Mouse (Mus musculus) hindlimb bud, embryonic 11.5 days (tissue): Measurements from ENCODE around the gene Ccdc63.
"Not testable (repeated sequence)": the region's sequence is repeated elsewhere in the genome, so short reads cannot be mapped to it uniquely, and the experiment has no call there.

Source experiments
- DNase-seq: peaks from one replicate; pipeline ENCODE4 v3.0.0-alpha.2; 2012; ENCODE audit warnings: low read depth, low spot score; ENCODE audit errors: extremely low spot score

Ccdc63 gene

DNA sequence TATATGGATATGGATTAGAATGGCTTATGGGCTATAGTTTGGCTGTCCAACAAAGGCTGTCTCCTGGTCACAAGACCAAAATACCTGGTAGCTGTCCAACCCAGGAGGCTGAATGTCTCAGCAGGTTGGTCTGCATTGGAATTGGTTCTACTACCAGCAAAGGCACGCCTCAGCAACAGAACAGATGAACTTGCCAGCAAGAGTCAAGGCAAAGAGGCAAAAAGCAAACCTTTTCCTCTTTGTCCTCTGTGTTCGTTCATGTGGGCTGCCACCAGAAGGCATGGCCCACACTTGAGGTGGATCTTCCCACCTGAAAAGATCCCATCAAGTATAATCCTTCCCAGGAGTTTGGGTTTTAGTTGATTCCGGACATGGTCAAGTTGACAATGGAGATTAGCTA, at the start of gene Ccdc63:
Gene Ccdc63, minus strand, starts transcription at position 101 of the 400 bp plus-strand sequence.
- no peak for DNase-seq

GRCm38 (mm10) chr5:122189115-122189514, 48.5 kb upstream of the Ccdc63 start:
- DNase-seq = no peak

- not testable (repeated sequence) for DNase-seq
Observed at GRCm38 (mm10) chr5:122184858-122185257, 44.2 kb upstream of the Ccdc63 start.

DNA sequence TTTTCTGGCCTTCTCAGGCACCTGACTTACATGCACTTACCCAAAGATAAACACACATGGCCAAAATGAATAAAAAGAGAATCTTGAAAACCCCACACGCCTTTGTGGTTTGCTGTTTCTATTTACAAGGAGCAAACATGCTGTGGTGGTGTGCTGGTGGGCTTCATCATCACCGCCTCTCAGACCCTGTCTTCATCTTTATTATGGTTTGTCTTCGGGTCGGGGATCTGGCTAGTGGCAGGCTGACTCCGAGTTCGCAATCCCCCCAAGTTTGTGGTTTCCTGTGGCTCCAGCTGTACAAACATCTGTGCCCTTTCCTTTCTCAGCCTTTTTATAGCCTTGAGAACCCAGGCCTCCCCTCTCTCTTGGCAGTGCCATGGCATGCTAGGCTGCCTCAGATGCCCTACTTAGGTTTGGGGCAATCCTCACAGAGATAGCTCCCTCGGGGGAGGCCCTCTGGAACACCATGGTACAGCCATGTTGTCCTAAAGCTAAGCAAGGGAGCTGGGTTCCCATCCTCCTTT, 43.7 kb upstream of the Ccdc63 start:
- no peak for DNase-seq

GRCm38 (mm10) chr5:122179665-122180064, 39.0 kb upstream of the Ccdc63 start:
- DNase-seq = no peak

DNA sequence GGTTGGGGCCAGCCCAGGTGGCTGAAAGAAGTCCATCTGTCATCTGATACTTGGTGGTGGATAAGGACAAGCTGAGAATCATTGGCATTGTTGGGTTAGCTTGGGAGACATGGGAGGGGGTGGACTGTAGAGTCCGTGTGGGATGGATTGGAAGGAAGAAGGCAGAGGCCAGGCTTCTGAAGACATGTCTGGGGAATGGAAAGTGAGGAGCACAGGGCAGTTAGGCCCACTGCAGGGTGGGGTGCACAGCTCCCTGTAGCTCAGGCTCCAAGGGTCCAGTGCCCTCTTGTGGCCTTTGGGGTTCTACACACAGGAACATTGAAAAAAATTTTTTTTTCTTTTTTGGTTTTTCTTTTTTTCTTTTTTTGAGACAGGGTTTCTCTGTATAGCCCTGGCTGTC, 35.8 kb upstream of the Ccdc63 start:
- no peak for DNase-seq

DNA sequence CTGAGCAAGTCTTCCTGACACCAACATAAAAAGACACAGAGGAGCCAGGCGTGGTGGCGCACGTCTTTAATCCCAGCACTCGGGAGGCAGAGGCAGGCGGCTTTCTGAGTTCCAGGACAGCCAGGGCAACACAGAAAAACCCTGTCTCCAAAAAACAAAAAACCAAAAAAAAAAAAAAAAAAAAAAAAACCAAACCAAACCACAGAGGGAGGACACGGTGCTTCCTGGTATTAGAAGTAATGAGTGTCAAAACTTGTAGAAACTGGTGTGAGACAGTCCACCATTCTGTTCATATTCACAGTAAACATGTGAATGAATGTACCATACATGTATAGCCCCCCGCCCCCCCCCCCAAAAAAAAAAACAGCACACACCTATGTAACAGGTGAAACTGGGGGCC, 35.3 kb upstream of the Ccdc63 start:
- no peak for DNase-seq

DNA sequence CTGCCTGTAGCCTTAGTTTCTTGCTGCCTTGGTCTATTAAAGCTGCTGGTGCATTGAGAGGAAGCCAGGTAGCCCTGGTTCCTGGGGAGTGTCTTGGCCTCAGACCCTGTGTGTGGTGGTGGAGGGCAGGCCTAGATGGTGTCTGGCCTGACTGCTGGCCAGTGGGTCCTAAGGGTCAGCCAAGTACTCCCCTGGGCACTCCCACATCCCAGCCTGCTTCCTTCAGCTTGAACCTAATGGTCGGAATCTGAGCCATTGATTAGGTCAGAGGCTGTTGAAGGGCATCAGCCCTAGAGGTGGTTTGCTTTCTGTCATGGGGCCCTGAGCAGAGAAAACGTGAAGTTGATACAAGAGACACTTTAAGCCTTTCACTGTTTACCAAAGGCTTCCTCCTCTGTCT, 34.8 kb upstream of the Ccdc63 start:
- no peak for DNase-seq

DNA sequence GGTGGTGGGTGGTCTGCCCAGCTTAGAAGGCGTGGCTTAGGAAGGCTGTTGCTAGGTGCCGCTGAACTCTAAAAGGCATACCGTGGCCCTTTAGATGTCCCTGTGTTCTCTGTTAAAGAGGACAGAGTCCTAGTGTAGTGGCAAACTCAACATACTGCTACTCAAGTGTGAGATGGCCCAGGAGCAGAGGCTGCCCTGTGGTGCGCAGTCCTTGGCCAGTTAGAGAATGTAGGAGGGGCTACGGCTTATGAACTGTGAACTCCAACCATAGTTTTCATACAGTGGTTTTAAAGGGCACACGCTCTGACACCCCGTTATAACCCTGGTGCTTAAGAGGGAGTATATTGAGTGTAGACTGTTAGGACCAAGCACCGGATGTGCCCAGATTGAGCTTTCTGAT, 30.4 kb upstream of the Ccdc63 start:
- no peak for DNase-seq

- no peak for DNase-seq
Observed at GRCm38 (mm10) chr5:122168344-122169069, 27.9 kb upstream of the Ccdc63 start.

GRCm38 (mm10) chr5:122166636-122167161, 26.1 kb upstream of the Ccdc63 start:
- no peak for DNase-seq

GRCm38 (mm10) chr5:122165233-122165915, 24.8 kb upstream of the Ccdc63 start:
- no peak for DNase-seq

GRCm38 (mm10) chr5:122164011-122164410, 23.4 kb upstream of the Ccdc63 start:
- DNase-seq = no peak

DNA sequence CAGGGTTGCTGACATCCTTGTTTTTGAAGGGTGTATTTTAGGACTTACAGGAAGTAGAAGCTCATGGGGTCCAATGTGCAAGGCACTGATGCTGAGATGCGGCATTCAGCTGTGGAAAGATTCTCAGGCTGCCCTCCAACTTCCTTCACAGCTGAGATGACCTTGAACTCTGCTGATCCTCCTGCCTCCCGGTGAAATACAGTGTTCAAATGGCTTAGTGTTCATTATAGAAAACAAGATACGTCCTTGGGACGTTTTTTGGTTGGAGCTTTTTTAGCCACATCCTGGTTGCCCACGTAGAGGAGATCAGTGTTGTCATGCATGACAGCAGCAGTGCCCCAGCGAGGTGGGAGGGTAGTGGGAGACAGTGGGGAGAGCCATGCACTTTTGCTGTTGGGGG, 22.6 kb upstream of the Ccdc63 start:
- no peak for DNase-seq

DNA sequence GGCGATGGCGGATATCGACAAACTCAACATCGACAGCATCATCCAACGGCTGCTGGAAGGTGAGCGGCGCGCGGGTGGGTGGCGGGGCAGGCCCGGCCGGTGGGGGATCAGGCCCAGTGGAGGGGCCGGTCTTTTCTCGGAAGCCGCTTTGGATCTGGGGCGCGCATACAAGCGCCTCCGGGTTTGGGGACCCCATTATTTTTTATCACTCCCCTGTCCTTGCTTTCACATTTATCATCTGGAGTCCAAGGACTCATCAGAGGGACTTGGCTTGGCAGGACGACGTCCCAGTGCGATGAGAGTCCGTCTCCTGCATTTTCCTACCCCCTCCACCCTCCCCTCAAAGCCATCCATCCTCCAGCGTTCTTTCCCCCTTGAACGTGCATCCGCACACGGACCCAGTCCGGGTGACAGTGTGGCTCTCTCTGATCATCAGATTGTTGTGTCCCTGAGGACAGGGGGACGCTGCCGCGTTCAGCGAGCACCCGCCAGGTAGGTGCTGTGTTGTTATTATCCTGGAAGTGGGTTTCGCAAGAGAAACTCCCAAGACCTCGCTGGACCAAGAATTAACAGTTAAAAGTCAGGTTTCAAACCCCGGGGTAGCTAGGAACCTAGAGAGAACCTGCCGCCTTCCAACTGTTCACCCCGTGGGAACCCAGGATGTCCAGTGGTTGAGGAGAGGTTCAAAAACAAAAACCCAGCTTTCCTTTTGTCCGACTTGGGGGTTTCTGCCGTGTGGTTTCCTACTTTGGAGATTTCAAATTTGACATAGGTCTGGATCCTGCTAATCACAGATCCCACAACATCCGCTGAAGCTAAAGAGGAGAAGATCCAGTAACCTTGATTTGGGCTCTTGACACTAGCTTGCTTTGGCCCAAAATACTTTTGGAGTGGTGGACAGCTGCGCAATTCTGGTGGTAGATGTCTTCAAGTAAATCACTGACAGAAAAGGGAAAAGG, 18.2 kb upstream of the Ccdc63 start:
- no peak for DNase-seq

GRCm38 (mm10) chr5:122157827-122158381, 17.3 kb upstream of the Ccdc63 start, which contains the start of gene Ppp1cc:
Gene Ppp1cc, plus strand, starts transcription at chr5:122158278.
- peak; percentile 78 for DNase-seq

DNA sequence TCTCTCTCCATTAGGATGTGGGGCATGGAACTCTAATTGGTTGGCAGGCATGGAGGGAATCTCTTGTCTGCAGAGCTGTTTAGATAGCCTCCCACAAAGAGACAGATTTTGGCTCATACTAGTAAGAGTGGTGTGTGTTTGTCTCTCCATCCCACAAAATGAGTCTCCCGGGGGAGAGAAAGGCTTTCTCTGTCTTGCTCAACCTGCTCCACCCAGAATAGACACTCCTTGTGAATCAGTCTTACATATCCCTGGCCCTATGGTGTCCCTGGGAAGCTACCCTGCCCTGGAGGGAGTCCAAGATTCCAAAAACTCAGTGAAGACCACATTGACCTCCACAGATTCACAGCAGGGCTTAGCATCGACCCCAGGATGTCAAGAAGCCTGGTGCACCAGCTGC, 15.9 kb upstream of the Ccdc63 start:
- DNase-seq = no peak

DNA sequence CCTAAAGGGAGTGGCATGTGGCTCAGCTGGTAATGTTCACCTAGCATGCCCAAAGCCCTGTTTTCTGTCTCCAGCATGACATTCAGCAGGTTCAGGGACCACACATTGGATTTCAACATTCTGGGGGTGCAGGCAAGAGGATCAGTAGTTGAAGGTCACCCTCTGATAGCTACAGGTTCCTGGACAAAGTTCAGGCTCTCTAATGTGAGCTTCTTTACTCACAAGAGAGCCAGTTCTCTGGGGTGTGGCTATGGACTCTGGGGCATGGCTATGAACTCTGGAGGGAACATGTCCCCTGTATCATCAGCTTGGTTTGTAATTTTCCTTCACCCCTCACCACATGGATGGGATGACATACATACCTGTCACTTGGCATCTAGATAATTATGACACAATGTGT, 15.0 kb upstream of the Ccdc63 start:
- no peak for DNase-seq

GRCm38 (mm10) chr5:122154782-122155181, 14.2 kb upstream of the Ccdc63 start:
- no peak for DNase-seq

DNA sequence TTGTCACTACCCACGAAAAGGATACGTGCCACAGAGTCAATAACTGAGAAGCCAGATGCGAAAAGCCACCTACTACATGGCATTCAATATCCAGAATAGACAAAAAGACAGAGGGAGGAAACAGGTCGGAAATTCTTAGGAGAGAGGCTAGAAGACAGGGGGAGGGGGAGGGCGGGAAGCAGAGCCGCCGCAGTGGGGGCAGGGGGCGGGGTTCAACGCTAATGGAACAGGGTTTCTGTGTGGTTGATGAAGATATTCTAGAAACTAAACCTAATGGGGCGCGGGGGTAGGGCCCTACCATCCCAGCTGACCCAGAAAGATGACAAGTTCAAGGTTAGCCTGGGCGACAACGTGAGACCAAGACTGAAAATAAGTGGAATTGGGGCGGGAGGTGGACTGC, 13.4 kb upstream of the Ccdc63 start:
- DNase-seq = no peak

DNA sequence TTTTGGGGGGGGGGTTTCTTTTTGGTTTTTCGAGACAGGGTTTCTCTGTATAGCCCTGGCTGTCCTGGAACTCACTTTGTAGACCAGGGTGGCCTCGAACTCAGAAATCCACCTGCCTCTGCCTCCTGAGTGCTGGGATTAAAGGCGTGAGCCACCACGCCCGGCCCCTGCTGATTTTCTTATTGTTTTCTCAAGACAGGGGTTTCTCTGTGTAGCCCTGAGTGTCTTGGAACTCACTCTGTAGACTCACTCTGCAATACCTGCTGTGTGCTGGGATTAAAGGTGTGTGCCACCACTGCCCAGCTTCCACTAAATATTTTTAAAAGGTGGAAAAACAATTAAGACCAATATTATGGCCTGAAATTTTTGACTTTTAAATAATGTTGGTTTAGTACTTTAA, 11.9 kb upstream of the Ccdc63 start:
- DNase-seq = not testable (repeated sequence)
